Mouse (Mus musculus) kidney, postnatal 0 days (tissue): ENCODE data around the gene Usp37. TPM values are rescaled to one million over a fixed set of nuclear protein-coding genes. Genes with fewer than 3 reads are reported as not detected.

Experiments used
- ATAC-seq: fragments of 200-750 bp; cut with Nextera tagmentation; replicated peaks from 2 replicates; pipeline ENCODE4 v1.8.0; 2017; ENCODE audit warnings: low read depth, moderate number of reproducible peaks, moderate TSS enrichment, moderate library complexity; ENCODE audit not compliant: low FRiP score
- DNase-seq: peaks from one replicate; pipeline ENCODE4 v3.0.0-alpha.2; 2016; ENCODE audit warnings: low spot score
- H3K27ac ChIP-seq: fragments of 300-500 bp; sonication (generic); 2 replicates; pipeline ENCODE4 v1.5.1; 2014; ENCODE audit warnings: mild to moderate bottlenecking
- H3K27me3 ChIP-seq: fragments of 300-500 bp; sonication (generic); 2 replicates; pipeline ENCODE4 v1.6.1; 2014; ENCODE audit warnings: low read length, mixed read lengths; ENCODE audit not compliant: insufficient read depth
- H3K36me3 ChIP-seq: fragments of 300-500 bp; sonication (generic); 2 replicates; pipeline ENCODE4 v1.6.1; 2014; ENCODE audit warnings: low read length, mixed read lengths; ENCODE audit not compliant: insufficient read depth
- H3K4me1 ChIP-seq: fragments of 300-500 bp; sonication (generic); replicated peaks from 2 replicates; pipeline ENCODE4 v1.6.1; 2014; ENCODE audit warnings: antibody characterized with exemption, low read length, mixed read lengths; ENCODE audit not compliant: insufficient read depth
- H3K4me2 ChIP-seq: fragments of 300-500 bp; sonication (generic); 2 replicates; pipeline ENCODE4 v1.6.1; 2014; ENCODE audit warnings: mild to moderate bottlenecking, low read length, moderate library complexity, mixed read lengths
- H3K4me3 ChIP-seq: fragments of 300-500 bp; sonication (generic); replicated peaks from 2 replicates; pipeline ENCODE4 v1.5.1; 2014; ENCODE audit warnings: low read depth, low read length
- H3K9ac ChIP-seq: fragments of 300-500 bp; sonication (generic); 2 replicates; pipeline ENCODE4 v1.6.1; 2014; ENCODE audit warnings: low read depth, low read length
- H3K9me3 ChIP-seq: fragments of 300-500 bp; sonication (generic); replicated peaks from 2 replicates; pipeline ENCODE4 v1.6.1; 2016; ENCODE audit warnings: low read length, inconsistent platforms, mixed read lengths
- CTCF ChIP-seq: IDR thresholded peaks from 2 replicates; pipeline ENCODE4 v1.5.1; 2016; ENCODE audit warnings: antibody characterized with exemption, low read depth, mild to moderate bottlenecking, moderate library complexity
- WGBS: fragments of 180-500 bp; shearing (Covaris S2); extraction: QIAGEN DNeasy Blood & Tissue Kit; methylation state at CpG from one replicate; pipeline ENCODE4 v1.1.7; 2014; 5-methylcytosine and 5-hydroxymethylcytosine counted together
- polyA plus RNA-seq: library from polyadenylated mRNA; unstranded; fragments of >200 nt; fragmentation: Nextera tagmentation; extraction: Ambion mirVana; gene quantifications from 2 replicates; pipeline ENCODE4 v1.2.1, GENCODE M21; 2015

The Usp37 gene
- 17.4 and 20.2 TPM in 2 replicates for polyA plus RNA-seq

- TF ChIP-seq CTCF, result no peak
These were observed at the start of gene Usp37 for GRCm38 (mm10) chr1:74544184-74544583. Gene Usp37, minus strand, starts transcription at chr1:74544284.

GRCm38 (mm10) chr1:74587773-74588445 lies 43.8 kb upstream of the Usp37 start, which contains the start of the genes Zfp142 and Bcs1l:
Gene Zfp142, minus strand, starts transcription at chr1:74588246.
Gene Bcs1l, plus strand, starts transcription at chr1:74588289.
- DNase-seq, result peak; percentile 100
- no peaks in the 10 kb centered on the region for H3K4me1 ChIP-seq
- H3K4me3 ChIP-seq, result peak within 1 kb of the TSS; percentile 72
- WGBS, result under 1% methylated on average over 48 of the region's 48 CpGs
- peaks cover 18% of the 10 kb centered on the region for H3K36me3 ChIP-seq
- peak; percentile 29; the same call in 1 of the 2 replicates for TF ChIP-seq CTCF
- peak within 1 kb of the TSS; percentile 68 for H3K27ac ChIP-seq
- no peaks in the 10 kb centered on the region for H3K27me3 ChIP-seq
- peak within 1 kb of the TSS; percentile 56 for H3K9ac ChIP-seq
- H3K4me2 ChIP-seq, result peak within 1 kb of the TSS; percentile 72
- ATAC-seq, result peak; percentile 99
- no peaks in the 10 kb centered on the region for H3K9me3 ChIP-seq

More at GRCm38 (mm10) chr1:74544184-74544583, at the start of gene Usp37:
- Histone ChIP-seq H3K4me2 (peak within 1 kb of the TSS; percentile 38), H3K36me3 (no peaks in the 10 kb centered on the region), H3K27me3 (no peaks in the 10 kb centered on the region), H3K27ac (no peak within 1 kb of the TSS), H3K4me1 (no peaks in the 10 kb centered on the region), H3K9ac (no peak within 1 kb of the TSS), H3K4me3 (no peak within 1 kb of the TSS), H3K9me3 (no peaks in the 10 kb centered on the region)
- WGBS, result 83% methylated on average over 4 of the region's 4 CpGs
- DNase-seq, result no peak
- ATAC-seq, result no peak

- H3K27me3 ChIP-seq, result no peaks in the 10 kb centered on the region
- no peaks in the 10 kb centered on the region for H3K4me1 ChIP-seq
- peak overlapping the region; percentile 72 for H3K4me2 ChIP-seq
- DNase-seq (peak; percentile 65), ATAC-seq (no peak)
- under 1% methylated on average over 24 of the region's 24 CpGs for WGBS
- H3K9ac ChIP-seq, result peak overlapping the region; percentile 56
- H3K36me3 ChIP-seq, result peaks cover 16% of the 10 kb centered on the region
- H3K4me3 ChIP-seq, result peak overlapping the region; percentile 72
- peak overlapping the region; percentile 68 for H3K27ac ChIP-seq
- H3K9me3 ChIP-seq, result no peaks in the 10 kb centered on the region
- no peak for TF ChIP-seq CTCF
These were observed 43.2 kb upstream of the Usp37 start for GRCm38 (mm10) chr1:74587233-74587772.

GRCm38 (mm10) chr1:74584616-74585398 lies 40.7 kb upstream of the Usp37 start:
- H3K27me3 ChIP-seq, result no peaks in the 10 kb centered on the region
- no peak for ATAC-seq
- DNase-seq, result no peak
- no peak overlapping the region for H3K4me2 ChIP-seq
- no peak overlapping the region for H3K27ac ChIP-seq
- WGBS, result 88% methylated on average over 3 of the region's 3 CpGs
- H3K4me1 ChIP-seq, result no peaks in the 10 kb centered on the region
- no peak overlapping the region for H3K4me3 ChIP-seq
- no peak overlapping the region for H3K9ac ChIP-seq
- H3K9me3 ChIP-seq, result no peaks in the 10 kb centered on the region
- no peak for TF ChIP-seq CTCF
- H3K36me3 ChIP-seq, result peaks cover 10% of the 10 kb centered on the region

- Histone ChIP-seq H3K36me3 (peaks cover 29% of the 10 kb centered on the region), H3K27me3 (no peaks in the 10 kb centered on the region), H3K27ac (no peak overlapping the region), H3K4me2 (no peak overlapping the region), H3K9me3 (no peaks in the 10 kb centered on the region), H3K4me3 (no peak overlapping the region), H3K4me1 (no peaks in the 10 kb centered on the region), H3K9ac (no peak overlapping the region)
- TF ChIP-seq CTCF, result no peak
- 87% methylated on average over 3 of the region's 3 CpGs for WGBS
- no peak for DNase-seq
- no peak for ATAC-seq
These were observed 38.5 kb upstream of the Usp37 start for GRCm38 (mm10) chr1:74582621-74583020.
